In genomic region chr4:97991880-97992279, GRCm38 (mm10) we compare ENCODE assay signal across 18 mouse cellular contexts.
A peak's percentile ranks its signal among the peaks of the same experiment; 100 is the strongest.
DNase-seq lines count a peak whose midpoint lies in the region; ATAC-seq and TF ChIP-seq lines count a peak whose summit lies in the region.
"Had no signal": no experiment of that assay in that cellular context is flagged by ENCODE, and none has a peak within 500 bp of the region (broad histone marks: within the 10 kb centered on the region; RNA-seq: fewer than 3 reads in every experiment).

No protein-coding gene starts in this region.

- no peaks in the 10 kb centered on the region for H3K36me3 ChIP-seq in heart, embryonic 13.5 days
- H3K36me3 ChIP-seq in heart, embryonic 11.5 days (ENCODE audit: control insufficient read depth, insufficient read depth, low read length) = no peaks in the 10 kb centered on the region
- H3K36me3 ChIP-seq in midbrain, embryonic 11.5 days (ENCODE audit: control insufficient read depth, insufficient read depth, low read length) = no peaks in the 10 kb centered on the region
- no peaks in the 10 kb centered on the region for H3K36me3 ChIP-seq in midbrain, postnatal 0 days (ENCODE audit: insufficient read depth, low read length)
- H3K36me3 ChIP-seq: forebrain, embryonic 12.5 days; heart, embryonic 10.5 days; hindbrain, embryonic 10.5 days; intestine, embryonic 15.5 days had no signal

- peak; percentile 46 for DNase-seq in adrenal gland, postnatal 14 days
- DNase-seq in adrenal gland, adult 8-10 months = no peak
- no peak for DNase-seq in midbrain, embryonic 11.5 days (ENCODE audit: low spot score, missing footprints)
- DNase-seq in midbrain, postnatal 0 days (ENCODE audit: low spot score) = no peak
- DNase-seq in lung, postnatal 14 days = no peak
- DNase-seq: cerebellum, adult 11-12 months; cerebellum, adult 9-10 months; gastrocnemius, postnatal 25 days; kidney, adult 18-20 months had no signal

- H3K9me3 ChIP-seq in heart, embryonic 13.5 days = no peaks in the 10 kb centered on the region
- no peaks in the 10 kb centered on the region for H3K9me3 ChIP-seq in heart, embryonic 11.5 days (replicated peaks; ENCODE audit: control insufficient read depth, low read length)
- no peaks in the 10 kb centered on the region for H3K9me3 ChIP-seq in midbrain, embryonic 11.5 days (ENCODE audit: control insufficient read depth, low read length)
- H3K9me3 ChIP-seq in midbrain, postnatal 0 days (ENCODE audit: low read length) = no peaks in the 10 kb centered on the region
- H3K9me3 ChIP-seq: embryonic facial prominence, embryonic 13.5 days; forebrain, embryonic 12.5 days; heart, embryonic 10.5 days; hindbrain, embryonic 10.5 days; intestine, embryonic 15.5 days had no signal

- WGBS in heart, embryonic 13.5 days = 47% methylated on average over 3 of the region's 3 CpGs
- 43% methylated on average over 3 of the region's 3 CpGs for WGBS in heart, embryonic 11.5 days (ENCODE audit: insufficient replicate concordance)
- WGBS in midbrain, embryonic 11.5 days = 13% methylated on average over 3 of the region's 3 CpGs
- WGBS in midbrain, postnatal 0 days = 23% methylated on average over 3 of the region's 3 CpGs

- H3K4me3 ChIP-seq in heart, embryonic 13.5 days = no peak overlapping the region
- no peak overlapping the region for H3K4me3 ChIP-seq in heart, embryonic 11.5 days (ENCODE audit: low read depth, low read length)
- H3K4me3 ChIP-seq in midbrain, embryonic 11.5 days (ENCODE audit: low read depth, low read length) = no peak overlapping the region
- no peak overlapping the region for H3K4me3 ChIP-seq in midbrain, postnatal 0 days (ENCODE audit: low read depth, low read length)
- H3K4me3 ChIP-seq: embryonic facial prominence, embryonic 13.5 days; forebrain, embryonic 12.5 days; heart, embryonic 10.5 days; hindbrain, embryonic 10.5 days; intestine, embryonic 15.5 days had no signal

- no peak overlapping the region for H3K9ac ChIP-seq in heart, embryonic 13.5 days
- no peak overlapping the region for H3K9ac ChIP-seq in heart, embryonic 11.5 days (ENCODE audit: low read depth, low read length)
- H3K9ac ChIP-seq in midbrain, embryonic 11.5 days (ENCODE audit: low read length) = no peak overlapping the region
- H3K9ac ChIP-seq in midbrain, postnatal 0 days (replicated peaks; ENCODE audit: low read length, poor library complexity, severe bottlenecking) = no peak overlapping the region
- H3K9ac ChIP-seq: embryonic facial prominence, embryonic 13.5 days; forebrain, embryonic 12.5 days; hindbrain, embryonic 14.5 days; intestine, embryonic 15.5 days had no signal

- ATAC-seq in heart, embryonic 13.5 days (ENCODE audit: extremely low read depth, insufficient number of reproducible peaks, low FRiP score, low TSS enrichment) = no peak
- ATAC-seq in heart, embryonic 11.5 days (replicated peaks; ENCODE audit: insufficient number of reproducible peaks, low FRiP score, low TSS enrichment) = no peak
- peak; percentile 68; the same call in 1 of the 2 replicates for ATAC-seq in midbrain, embryonic 11.5 days (ENCODE audit: low FRiP score)
- no peak for ATAC-seq in midbrain, postnatal 0 days (ENCODE audit: low FRiP score)
- ATAC-seq: forebrain, embryonic 16.5 days; intestine, embryonic 15.5 days had no signal

- TF ChIP-seq CTCF in midbrain, postnatal 0 days (IDR thresholded peaks at IDR 0.05) = no peak

- no peak overlapping the region for H3K4me2 ChIP-seq in heart, embryonic 13.5 days
- no peak overlapping the region for H3K4me2 ChIP-seq in heart, embryonic 11.5 days
- no peak overlapping the region for H3K4me2 ChIP-seq in midbrain, embryonic 11.5 days
- H3K4me2 ChIP-seq in midbrain, postnatal 0 days (ENCODE audit: low read depth, low read length, poor library complexity, severe bottlenecking) = no peak overlapping the region
- H3K4me2 ChIP-seq: embryonic facial prominence, embryonic 13.5 days; forebrain, embryonic 12.5 days; hindbrain, embryonic 14.5 days; intestine, embryonic 15.5 days had no signal

- peaks cover 56% of the 10 kb centered on the region for H3K4me1 ChIP-seq in heart, embryonic 13.5 days
- peaks cover 23% of the 10 kb centered on the region for H3K4me1 ChIP-seq in heart, embryonic 11.5 days (ENCODE audit: control insufficient read depth, insufficient read depth, low read length)
- peaks cover 5% of the 10 kb centered on the region for H3K4me1 ChIP-seq in midbrain, embryonic 11.5 days (ENCODE audit: control insufficient read depth, insufficient read depth, low read length)
- no peaks in the 10 kb centered on the region for H3K4me1 ChIP-seq in midbrain, postnatal 0 days (ENCODE audit: insufficient read depth, low read length)
- H3K4me1 ChIP-seq: intestine, embryonic 15.5 days had no signal

- H3K27me3 ChIP-seq in heart, embryonic 13.5 days (replicated peaks) = no peaks in the 10 kb centered on the region
- H3K27me3 ChIP-seq in heart, embryonic 11.5 days (ENCODE audit: control insufficient read depth, insufficient read depth, low read length) = no peaks in the 10 kb centered on the region
- H3K27me3 ChIP-seq in midbrain, embryonic 11.5 days (ENCODE audit: control insufficient read depth, insufficient read depth, low read length) = peaks cover 12% of the 10 kb centered on the region; the same call in 1 of the 2 replicates
- no peaks in the 10 kb centered on the region for H3K27me3 ChIP-seq in midbrain, postnatal 0 days (ENCODE audit: insufficient read depth, low read length)
- H3K27me3 ChIP-seq: embryonic facial prominence, embryonic 13.5 days; forebrain, embryonic 12.5 days; intestine, embryonic 15.5 days had no signal

- 0 out of 2 replicates have a peak overlapping the region, but pooled peaks have one; percentile 17 for H3K27ac ChIP-seq in heart, embryonic 13.5 days (replicated peaks)
- no peak overlapping the region for H3K27ac ChIP-seq in heart, embryonic 11.5 days (ENCODE audit: low read depth, low read length)
- no peak overlapping the region for H3K27ac ChIP-seq in midbrain, embryonic 11.5 days (ENCODE audit: low read depth, low read length)
- no peak overlapping the region for H3K27ac ChIP-seq in midbrain, postnatal 0 days (ENCODE audit: low read depth, low read length)
- H3K27ac ChIP-seq: embryonic facial prominence, embryonic 13.5 days; forebrain, embryonic 12.5 days; heart, embryonic 10.5 days; hindbrain, embryonic 10.5 days; hindbrain, embryonic 14.5 days; intestine, embryonic 15.5 days had no signal
